Mouse (Mus musculus) heart, postnatal 0 days (tissue): Measurements from ENCODE around the gene Grid2.

ENCODE experiments used
- CTCF ChIP-seq: IDR thresholded peaks from 2 replicates; pipeline ENCODE4 v1.5.1; 2016; ENCODE audit warnings: antibody characterized with exemption, control low read depth, low read depth
- EP300 ChIP-seq: IDR thresholded peaks from 2 replicates; pipeline ENCODE4 v1.6.1; 2016; ENCODE audit warnings: antibody characterized with exemption, low read depth

DNA sequence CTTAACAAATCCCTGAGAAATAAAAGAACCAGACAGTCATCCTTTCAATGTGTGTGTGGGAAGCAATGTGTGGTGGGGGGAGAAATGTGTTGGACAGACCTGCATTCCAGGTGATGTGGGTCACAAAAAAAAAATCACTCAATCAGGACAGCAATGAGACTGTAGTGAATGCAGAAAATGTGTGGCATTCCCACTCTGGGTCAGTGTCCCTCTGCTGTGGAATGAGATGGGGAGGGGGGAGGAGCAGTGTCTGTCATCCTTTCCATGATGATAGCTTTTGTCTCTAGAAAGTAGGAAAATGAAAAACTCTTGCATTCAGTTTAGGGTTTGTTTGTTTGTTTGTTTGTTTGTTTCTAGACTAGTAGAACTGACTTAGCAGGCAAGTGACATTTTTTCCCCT lies 1392.0 kb downstream of the Grid2 start:
- TF ChIP-seq CTCF, result no peak
- no peak for TF ChIP-seq EP300
